Mouse (Mus musculus): ENCODE measurements around the gene Dgki. TPM values are rescaled to one million over a fixed set of nuclear protein-coding genes. Genes with fewer than 3 reads are reported as not detected.

Gene Dgki
- polyA plus RNA-seq, 1 experiment from 2014 or later: 0.97 TPM

DNA sequence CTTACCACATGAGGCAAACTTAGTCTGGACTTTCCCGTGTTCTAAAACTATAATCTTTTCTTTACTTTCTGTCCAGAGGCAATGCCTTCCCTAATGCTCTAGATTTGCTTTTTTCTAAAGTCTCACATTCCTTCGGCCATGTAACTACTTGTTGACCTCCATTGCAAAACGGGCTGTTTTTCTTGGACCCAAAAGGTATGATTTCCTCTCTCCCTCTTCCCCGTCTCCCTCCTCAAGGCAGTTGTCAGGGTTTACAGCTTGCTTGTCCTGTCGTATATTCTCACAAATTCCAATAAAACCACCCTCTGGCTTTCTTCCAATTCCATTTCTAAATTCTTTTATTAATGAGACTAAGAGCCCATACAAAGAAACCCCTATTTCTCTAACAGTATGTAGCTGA lies 199.6 kb downstream of the Dgki start:
- no peak for ATAC-seq (ENCODE audit: insufficient number of reproducible peaks, low FRiP score, low TSS enrichment, low read depth)
- Histone ChIP-seq H3K4me1 (ENCODE audit: control insufficient read depth, insufficient read depth, low read length) (no peaks in the 10 kb centered on the region), H3K27me3 (ENCODE audit: control insufficient read depth, insufficient read depth, low read length) (no peaks in the 10 kb centered on the region), H3K9ac (ENCODE audit: low read length) (no peak overlapping the region), H3K4me2 (ENCODE audit: low read depth, severe bottlenecking) (no peak overlapping the region), H3K36me3 (ENCODE audit: control insufficient read depth, insufficient read depth, low read length) (no peaks in the 10 kb centered on the region), H3K9me3 (ENCODE audit: control insufficient read depth, low read length) (no peaks in the 10 kb centered on the region), H3K27ac (replicated peaks; ENCODE audit: low read depth, low read length) (no peak overlapping the region), H3K4me3 (ENCODE audit: low read depth, low read length) (no peak overlapping the region)
- 76% methylated on average over 5 of the region's 5 CpGs for WGBS
- no peak for DNase-seq (ENCODE audit: low spot score)

- Histone ChIP-seq H3K4me2 (ENCODE audit: low read depth, severe bottlenecking) (no peak overlapping the region), H3K4me1 (ENCODE audit: control insufficient read depth, insufficient read depth, low read length) (no peaks in the 10 kb centered on the region), H3K27me3 (ENCODE audit: control insufficient read depth, insufficient read depth, low read length) (no peaks in the 10 kb centered on the region), H3K36me3 (ENCODE audit: control insufficient read depth, insufficient read depth, low read length) (no peaks in the 10 kb centered on the region), H3K4me3 (ENCODE audit: low read depth, low read length) (no peak overlapping the region), H3K9ac (ENCODE audit: low read length) (no peak overlapping the region), H3K9me3 (ENCODE audit: control insufficient read depth, low read length) (no peaks in the 10 kb centered on the region), H3K27ac (replicated peaks; ENCODE audit: low read depth, low read length) (no peak overlapping the region)
- DNase-seq (ENCODE audit: low spot score) (peak; percentile 95), ATAC-seq (ENCODE audit: insufficient number of reproducible peaks, low FRiP score, low TSS enrichment, low read depth) (no peak)
- 51% methylated on average over 18 of the region's 18 CpGs for WGBS
Observed at GRCm38 (mm10) chr6:37097356-37098155, 202.4 kb downstream of the Dgki start.

DNA sequence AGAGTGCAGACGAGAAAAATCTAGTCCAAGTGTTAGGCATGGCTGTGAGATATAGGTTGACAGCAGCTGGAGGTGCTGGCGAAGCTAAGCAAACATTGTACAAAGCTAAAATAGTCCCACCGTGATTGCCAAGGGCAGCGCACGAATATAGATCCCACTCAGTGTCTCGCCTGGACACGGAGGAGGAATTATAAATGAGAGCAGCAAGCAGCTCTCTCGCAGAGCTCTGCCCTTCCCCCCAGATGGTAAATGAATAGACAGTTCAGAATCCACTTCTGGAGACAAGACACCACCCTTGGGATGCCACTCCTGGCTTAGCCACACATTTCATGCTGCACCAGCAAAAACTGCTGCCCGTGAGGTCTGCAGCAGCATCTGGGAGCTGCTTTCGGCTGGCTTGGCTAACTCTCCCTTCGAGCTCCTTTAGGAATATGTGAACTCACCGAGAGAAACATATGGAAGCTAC lies 203.1 kb downstream of the Dgki start:
- ATAC-seq (ENCODE audit: insufficient number of reproducible peaks, low FRiP score, low TSS enrichment, low read depth): no peak
- H3K27ac ChIP-seq (replicated peaks; ENCODE audit: low read depth, low read length): no peak overlapping the region
- H3K36me3 ChIP-seq (ENCODE audit: control insufficient read depth, insufficient read depth, low read length): no peaks in the 10 kb centered on the region
- WGBS: 70% methylated on average over 12 of the region's 12 CpGs
- no peak overlapping the region for H3K9ac ChIP-seq (ENCODE audit: low read length)
- no peak overlapping the region for H3K4me3 ChIP-seq (ENCODE audit: low read depth, low read length)
- no peaks in the 10 kb centered on the region for H3K9me3 ChIP-seq (ENCODE audit: control insufficient read depth, low read length)
- H3K27me3 ChIP-seq (ENCODE audit: control insufficient read depth, insufficient read depth, low read length): no peaks in the 10 kb centered on the region
- no peaks in the 10 kb centered on the region for H3K4me1 ChIP-seq (ENCODE audit: control insufficient read depth, insufficient read depth, low read length)
- DNase-seq (ENCODE audit: low spot score): no peak
- no peak overlapping the region for H3K4me2 ChIP-seq (ENCODE audit: low read depth, severe bottlenecking)

DNA sequence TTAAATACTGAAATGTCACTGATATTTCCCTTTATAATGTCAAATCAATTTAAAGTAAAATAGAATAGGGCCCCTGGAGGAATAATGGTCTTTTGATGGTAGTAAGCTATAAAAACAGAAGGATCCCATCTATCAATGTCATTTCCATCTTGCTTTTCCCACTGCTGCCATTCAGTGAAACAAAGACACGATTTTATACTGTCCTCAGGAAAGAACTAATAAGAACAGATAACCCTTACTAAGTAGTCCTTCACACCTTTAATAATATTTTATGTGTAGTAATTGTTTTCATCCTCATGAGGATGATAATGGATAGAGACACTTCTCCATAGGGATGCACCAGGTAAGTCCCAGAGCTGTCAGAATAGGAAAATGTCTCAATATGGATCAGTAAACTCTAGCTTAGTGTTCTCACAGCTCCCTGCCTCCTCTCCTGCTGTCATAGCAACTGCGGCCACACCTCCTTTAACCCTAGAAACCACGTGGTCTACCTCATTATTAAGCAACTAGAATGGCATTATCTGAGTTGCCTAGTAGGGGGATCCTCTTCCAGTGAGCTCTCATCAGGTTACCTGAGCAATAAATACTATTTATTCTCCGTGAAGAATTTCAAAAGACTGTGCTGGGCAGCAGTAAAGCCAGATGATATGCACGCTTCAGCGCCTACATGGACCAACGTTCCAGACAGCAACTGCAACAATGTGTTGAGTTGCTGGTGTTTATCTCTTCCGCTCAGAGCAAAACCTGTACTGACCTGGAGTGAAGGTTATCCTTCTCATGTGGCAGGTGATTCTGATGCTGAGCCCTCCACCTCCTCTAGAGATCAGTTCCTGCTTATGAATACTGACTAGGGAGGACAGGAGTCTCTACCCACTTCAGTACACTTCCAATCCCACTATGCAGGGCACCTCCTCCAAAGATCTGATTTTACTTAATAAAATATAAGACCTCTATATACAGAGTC lies 210.6 kb downstream of the Dgki start:
- no peaks in the 10 kb centered on the region for H3K27me3 ChIP-seq (ENCODE audit: control insufficient read depth, insufficient read depth, low read length)
- H3K9ac ChIP-seq (ENCODE audit: low read length): no peak overlapping the region
- H3K36me3 ChIP-seq (ENCODE audit: control insufficient read depth, insufficient read depth, low read length): no peaks in the 10 kb centered on the region
- no peaks in the 10 kb centered on the region for H3K9me3 ChIP-seq (ENCODE audit: control insufficient read depth, low read length)
- WGBS: 57% methylated on average over 8 of the region's 8 CpGs
- no peak overlapping the region for H3K27ac ChIP-seq (replicated peaks; ENCODE audit: low read depth, low read length)
- H3K4me1 ChIP-seq (ENCODE audit: control insufficient read depth, insufficient read depth, low read length): no peaks in the 10 kb centered on the region
- no peak for DNase-seq (ENCODE audit: low spot score)
- H3K4me3 ChIP-seq (ENCODE audit: low read depth, low read length): no peak overlapping the region
- no peak overlapping the region for H3K4me2 ChIP-seq (ENCODE audit: low read depth, severe bottlenecking)
- no peak for ATAC-seq (ENCODE audit: insufficient number of reproducible peaks, low FRiP score, low TSS enrichment, low read depth)

DNA sequence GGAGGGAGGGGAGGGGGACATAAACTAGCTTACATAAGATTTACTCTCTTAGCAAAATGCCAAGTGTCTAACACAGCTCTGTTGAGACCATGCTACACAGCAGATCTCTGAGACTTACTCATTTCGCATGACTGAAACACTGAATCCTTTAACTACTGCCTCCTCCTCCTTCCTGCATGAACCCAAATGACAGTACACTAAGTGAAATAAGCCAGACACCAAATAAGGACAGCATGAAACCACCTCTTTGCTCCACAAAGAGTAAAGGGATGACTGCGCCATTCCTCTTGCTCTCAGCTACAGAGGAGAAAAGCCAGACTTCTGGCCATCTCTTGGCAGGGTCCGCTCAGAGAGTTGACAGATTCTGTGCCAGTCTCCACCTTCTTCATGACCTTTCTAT lies 217.0 kb downstream of the Dgki start:
- H3K27me3 ChIP-seq (ENCODE audit: control insufficient read depth, insufficient read depth, low read length): no peaks in the 10 kb centered on the region
- no peaks in the 10 kb centered on the region for H3K9me3 ChIP-seq (ENCODE audit: control insufficient read depth, low read length)
- 85% methylated on average over 3 of the region's 3 CpGs for WGBS
- no peak overlapping the region for H3K27ac ChIP-seq (replicated peaks; ENCODE audit: low read depth, low read length)
- no peaks in the 10 kb centered on the region for H3K36me3 ChIP-seq (ENCODE audit: control insufficient read depth, insufficient read depth, low read length)
- DNase-seq (ENCODE audit: low spot score) (no peak), ATAC-seq (ENCODE audit: insufficient number of reproducible peaks, low FRiP score, low TSS enrichment, low read depth) (no peak)
- H3K4me2 ChIP-seq (ENCODE audit: low read depth, severe bottlenecking): no peak overlapping the region
- no peak overlapping the region for H3K9ac ChIP-seq (ENCODE audit: low read length)
- H3K4me1 ChIP-seq (ENCODE audit: control insufficient read depth, insufficient read depth, low read length): no peaks in the 10 kb centered on the region
- H3K4me3 ChIP-seq (ENCODE audit: low read depth, low read length): no peak overlapping the region

- Histone ChIP-seq H3K27ac (replicated peaks; ENCODE audit: low read depth, low read length) (no peak overlapping the region), H3K36me3 (ENCODE audit: control insufficient read depth, insufficient read depth, low read length) (no peaks in the 10 kb centered on the region), H3K4me1 (ENCODE audit: control insufficient read depth, insufficient read depth, low read length) (no peaks in the 10 kb centered on the region), H3K4me2 (ENCODE audit: low read depth, severe bottlenecking) (no peak overlapping the region), H3K4me3 (ENCODE audit: low read depth, low read length) (no peak overlapping the region), H3K9ac (ENCODE audit: low read length) (no peak overlapping the region), H3K9me3 (ENCODE audit: control insufficient read depth, low read length) (no peaks in the 10 kb centered on the region), H3K27me3 (ENCODE audit: control insufficient read depth, insufficient read depth, low read length) (no peaks in the 10 kb centered on the region)
- 73% methylated on average over 9 of the region's 9 CpGs for WGBS
- no peak for ATAC-seq (ENCODE audit: insufficient number of reproducible peaks, low FRiP score, low TSS enrichment, low read depth)
- no peak for DNase-seq (ENCODE audit: low spot score)
Observed at GRCm38 (mm10) chr6:37072401-37073016, 227.5 kb downstream of the Dgki start.

- no peak overlapping the region for H3K27ac ChIP-seq (replicated peaks; ENCODE audit: low read depth, low read length)
- ATAC-seq (ENCODE audit: insufficient number of reproducible peaks, low FRiP score, low TSS enrichment, low read depth) (no peak), DNase-seq (ENCODE audit: low spot score) (no peak)
- no peaks in the 10 kb centered on the region for H3K9me3 ChIP-seq (ENCODE audit: control insufficient read depth, low read length)
- no peak overlapping the region for H3K4me3 ChIP-seq (ENCODE audit: low read depth, low read length)
- 73% methylated on average over 14 of the region's 14 CpGs for WGBS
- H3K27me3 ChIP-seq (ENCODE audit: control insufficient read depth, insufficient read depth, low read length): no peaks in the 10 kb centered on the region
- no peaks in the 10 kb centered on the region for H3K4me1 ChIP-seq (ENCODE audit: control insufficient read depth, insufficient read depth, low read length)
- no peak overlapping the region for H3K9ac ChIP-seq (ENCODE audit: low read length)
- no peaks in the 10 kb centered on the region for H3K36me3 ChIP-seq (ENCODE audit: control insufficient read depth, insufficient read depth, low read length)
- no peak overlapping the region for H3K4me2 ChIP-seq (ENCODE audit: low read depth, severe bottlenecking)
Observed at GRCm38 (mm10) chr6:37069836-37070600, 230.0 kb downstream of the Dgki start.

- Histone ChIP-seq H3K9me3 (ENCODE audit: control insufficient read depth, low read length) (no peaks in the 10 kb centered on the region), H3K27me3 (ENCODE audit: control insufficient read depth, insufficient read depth, low read length) (no peaks in the 10 kb centered on the region), H3K4me3 (ENCODE audit: low read depth, low read length) (no peak overlapping the region), H3K9ac (ENCODE audit: low read length) (no peak overlapping the region), H3K36me3 (ENCODE audit: control insufficient read depth, insufficient read depth, low read length) (no peaks in the 10 kb centered on the region), H3K27ac (replicated peaks; ENCODE audit: low read depth, low read length) (no peak overlapping the region), H3K4me2 (ENCODE audit: low read depth, severe bottlenecking) (no peak overlapping the region), H3K4me1 (ENCODE audit: control insufficient read depth, insufficient read depth, low read length) (peaks cover 4% of the 10 kb centered on the region; the same call in 1 of the 2 replicates)
- ATAC-seq (ENCODE audit: insufficient number of reproducible peaks, low FRiP score, low TSS enrichment, low read depth) (no peak), DNase-seq (ENCODE audit: low spot score) (no peak)
- WGBS: 91% methylated on average over 6 of the region's 6 CpGs
Observed at GRCm38 (mm10) chr6:37068737-37069136, 231.2 kb downstream of the Dgki start.

Data from limb, embryonic 11.5 days (tissue).